Mouse (Mus musculus) heart, embryonic 15.5 days (tissue): ENCODE data around the gene Zfp609. TPM values are rescaled to one million over a fixed set of nuclear protein-coding genes. Genes with fewer than 3 reads are reported as not detected.

ENCODE experiments used
- ATAC-seq: fragments of 200-750 bp; cut with Nextera tagmentation; replicated peaks from 2 replicates; pipeline ENCODE4 v1.8.0; 2017; ENCODE audit warnings: low read depth, moderate TSS enrichment; ENCODE audit not compliant: insufficient number of reproducible peaks, insufficient read depth, low FRiP score
- H3K27ac ChIP-seq: fragments of 300-500 bp; sonication (generic); 2 replicates; pipeline ENCODE4 v1.5.1; 2015; ENCODE audit warnings: mild to moderate bottlenecking, inconsistent platforms
- H3K27me3 ChIP-seq: fragments of 300-500 bp; sonication (generic); 2 replicates; pipeline ENCODE4 v1.6.1; 2015; ENCODE audit warnings: inconsistent platforms
- H3K36me3 ChIP-seq: fragments of 300-500 bp; sonication (generic); 2 replicates; pipeline ENCODE4 v1.6.1; 2015; ENCODE audit warnings: mild to moderate bottlenecking, inconsistent platforms
- H3K4me1 ChIP-seq: fragments of 300-500 bp; sonication (generic); replicated peaks from 2 replicates; pipeline ENCODE4 v1.6.1; 2015; ENCODE audit warnings: inconsistent platforms
- H3K4me2 ChIP-seq: fragments of 300-500 bp; sonication (generic); 2 replicates; pipeline ENCODE4 v1.6.1; 2015; ENCODE audit warnings: inconsistent platforms, mild to moderate bottlenecking, moderate library complexity
- H3K4me3 ChIP-seq: fragments of 300-500 bp; sonication (generic); 2 replicates; pipeline ENCODE4 v1.5.1; 2015; ENCODE audit warnings: mild to moderate bottlenecking, inconsistent platforms
- H3K9ac ChIP-seq: fragments of 300-500 bp; sonication (generic); 2 replicates; pipeline ENCODE4 v1.6.1; 2015; ENCODE audit warnings: mild to moderate bottlenecking, inconsistent platforms
- H3K9me3 ChIP-seq: fragments of 300-500 bp; sonication (generic); replicated peaks from 2 replicates; pipeline ENCODE4 v1.6.1; 2016; ENCODE audit warnings: inconsistent platforms
- WGBS: fragments of 180-500 bp; shearing (Covaris S2); methylation state at CpG from one replicate; pipeline ENCODE4 v1.1.7; 2015; ENCODE audit warnings: mixed read lengths; 5-methylcytosine and 5-hydroxymethylcytosine counted together
- polyA plus RNA-seq: library from polyadenylated mRNA; unstranded; fragments of >200 nt; fragmentation: Nextera tagmentation; extraction: Ambion mirVana; gene quantifications from 2 replicates; pipeline ENCODE4 v1.2.1, GENCODE M21; 2015

The Zfp609 gene
- polyA plus RNA-seq, 1 experiment from 2014 or later: 4.9 TPM

DNA sequence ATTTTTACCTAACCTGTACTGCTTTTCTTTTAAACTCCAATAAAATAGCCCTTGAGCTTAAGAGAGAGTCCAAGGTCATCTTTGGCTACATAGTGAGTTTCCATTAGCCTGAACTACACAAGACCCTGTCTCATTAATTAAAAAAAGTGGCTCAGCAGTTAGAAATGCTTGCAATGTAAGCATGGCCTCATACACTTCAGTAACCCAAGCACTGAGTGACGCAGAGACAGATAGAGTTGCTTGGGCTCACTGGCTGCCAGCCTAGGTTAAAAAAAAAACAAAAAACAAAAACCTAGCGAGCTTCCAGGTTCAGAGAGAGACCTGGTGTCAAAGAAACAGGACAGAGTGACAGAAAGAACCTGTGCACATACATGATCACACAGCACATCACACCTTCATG, 14.5 kb downstream of the Zfp609 start:
- H3K9me3 ChIP-seq: no peaks in the 10 kb centered on the region
- peak overlapping the region; percentile 23 for H3K4me2 ChIP-seq
- no peaks in the 10 kb centered on the region for H3K27me3 ChIP-seq
- no peak overlapping the region for H3K9ac ChIP-seq
- peaks cover 24% of the 10 kb centered on the region for H3K4me1 ChIP-seq
- peak; percentile 90 for ATAC-seq
- 26% methylated on average over 2 of the region's 2 CpGs for WGBS
- peaks cover 3% of the 10 kb centered on the region; the same call in 1 of the 2 replicates for H3K36me3 ChIP-seq
- no peak overlapping the region for H3K4me3 ChIP-seq
- peak overlapping the region; percentile 88 for H3K27ac ChIP-seq

GRCm38 (mm10) chr9:65811784-65812183, 15.6 kb downstream of the Zfp609 start:
- Histone ChIP-seq H3K4me2 (no peak overlapping the region), H3K27me3 (no peaks in the 10 kb centered on the region), H3K36me3 (peaks cover 3% of the 10 kb centered on the region; the same call in 1 of the 2 replicates), H3K9ac (no peak overlapping the region), H3K4me3 (no peak overlapping the region), H3K27ac (no peak overlapping the region), H3K9me3 (no peaks in the 10 kb centered on the region), H3K4me1 (peaks cover 31% of the 10 kb centered on the region)
- no peak for ATAC-seq
- WGBS: 91% methylated on average over 1 of the region's 1 CpGs

DNA sequence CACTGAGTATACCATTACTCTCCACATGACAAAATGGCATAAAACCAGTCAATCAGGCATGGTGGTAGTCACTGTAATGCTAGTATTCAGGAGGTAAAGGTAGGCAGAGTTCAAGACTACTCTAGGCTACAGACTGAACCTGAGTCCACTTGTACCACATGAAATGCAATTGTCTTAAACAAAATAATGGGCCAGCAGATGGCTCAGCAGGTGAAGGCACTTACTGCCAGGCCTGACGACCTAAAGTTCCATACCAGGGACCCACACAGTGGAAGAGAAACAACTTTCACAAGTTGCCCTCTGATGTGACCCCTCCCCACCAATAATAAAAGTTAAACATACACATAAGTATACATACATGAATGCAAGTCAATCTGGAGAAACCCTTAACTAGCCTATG, 19.5 kb downstream of the Zfp609 start:
- Histone ChIP-seq H3K36me3 (no peaks in the 10 kb centered on the region), H3K4me3 (no peak overlapping the region), H3K4me2 (no peak overlapping the region), H3K27me3 (no peaks in the 10 kb centered on the region), H3K27ac (peak overlapping the region; percentile 48), H3K9ac (no peak overlapping the region), H3K9me3 (no peaks in the 10 kb centered on the region), H3K4me1 (peaks cover 27% of the 10 kb centered on the region)
- WGBS: 69% methylated on average over 1 of the region's 1 CpGs
- ATAC-seq: no peak

DNA sequence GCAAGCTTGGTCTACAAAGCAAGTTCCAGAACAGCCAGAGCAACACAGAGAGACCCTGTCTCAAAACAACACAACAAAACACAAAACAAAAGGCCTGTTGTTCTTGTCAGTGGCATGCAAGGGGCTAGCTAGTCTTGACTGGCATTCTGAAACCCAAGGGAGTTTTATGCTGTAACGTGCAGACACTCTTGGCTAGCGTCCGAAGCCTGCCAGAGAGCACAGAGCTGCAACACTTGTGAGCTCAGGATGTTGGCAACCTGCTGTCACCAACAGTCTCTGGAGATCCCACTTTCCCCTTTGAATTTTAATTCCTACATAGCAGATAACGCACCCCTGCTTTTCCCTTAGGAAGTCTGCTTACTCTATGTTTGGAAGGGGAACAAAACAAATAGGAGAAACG, 20.1 kb downstream of the Zfp609 start:
- Histone ChIP-seq H3K4me2 (no peak overlapping the region), H3K4me1 (peaks cover 23% of the 10 kb centered on the region), H3K27ac (peak overlapping the region; percentile 48), H3K9me3 (no peaks in the 10 kb centered on the region), H3K36me3 (no peaks in the 10 kb centered on the region), H3K27me3 (no peaks in the 10 kb centered on the region), H3K9ac (no peak overlapping the region), H3K4me3 (no peak overlapping the region)
- WGBS: 31% methylated on average over 5 of the region's 5 CpGs
- no peak; the same call in 1 of the 2 replicates for ATAC-seq

GRCm38 (mm10) chr9:65799770-65800169, 27.6 kb downstream of the Zfp609 start:
- Histone ChIP-seq H3K27ac (no peak overlapping the region), H3K27me3 (no peaks in the 10 kb centered on the region), H3K9me3 (no peaks in the 10 kb centered on the region), H3K4me2 (no peak overlapping the region), H3K4me3 (no peak overlapping the region), H3K36me3 (no peaks in the 10 kb centered on the region), H3K4me1 (peaks cover 28% of the 10 kb centered on the region), H3K9ac (no peak overlapping the region)
- 62% methylated on average over 4 of the region's 4 CpGs for WGBS
- no peak for ATAC-seq

- Histone ChIP-seq H3K4me3 (no peak overlapping the region), H3K4me1 (peaks cover 49% of the 10 kb centered on the region), H3K9me3 (no peaks in the 10 kb centered on the region), H3K4me2 (peak overlapping the region; percentile 10; the same call in 1 of the 2 replicates), H3K36me3 (no peaks in the 10 kb centered on the region), H3K27me3 (no peaks in the 10 kb centered on the region), H3K27ac (peak overlapping the region; percentile 55), H3K9ac (no peak overlapping the region)
- ATAC-seq: 0 out of 2 replicates have a peak, but pooled peaks have one; percentile 43
- 43% methylated on average over 2 of the region's 2 CpGs for WGBS
Measured at GRCm38 (mm10) chr9:65795651-65796050, 31.7 kb downstream of the Zfp609 start.

DNA sequence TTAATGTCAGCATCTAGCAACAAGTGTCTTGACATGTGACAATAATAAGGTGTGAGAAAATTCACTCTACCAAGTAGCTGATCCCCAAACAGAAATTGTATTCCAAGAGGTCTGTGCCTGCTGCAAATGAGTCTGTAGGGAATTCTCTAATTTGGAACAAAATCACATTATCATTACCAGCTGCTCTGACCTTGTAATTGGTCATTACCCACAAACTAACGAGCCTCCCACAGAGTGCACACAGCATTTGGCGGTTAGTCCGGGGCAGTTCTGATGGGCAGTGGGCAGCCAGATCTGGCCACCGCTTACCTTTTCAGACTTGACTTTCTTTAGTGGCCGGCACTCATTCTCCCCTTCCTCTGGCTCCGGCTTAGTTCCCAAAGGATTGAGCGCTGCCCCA, 33.1 kb downstream of the Zfp609 start:
- H3K9ac ChIP-seq: no peak overlapping the region
- no peak overlapping the region for H3K4me3 ChIP-seq
- H3K9me3 ChIP-seq: no peaks in the 10 kb centered on the region
- H3K36me3 ChIP-seq: no peaks in the 10 kb centered on the region
- H3K27ac ChIP-seq: no peak overlapping the region
- 90% methylated on average over 7 of the region's 7 CpGs for WGBS
- no peak overlapping the region for H3K4me2 ChIP-seq
- H3K4me1 ChIP-seq: peaks cover 50% of the 10 kb centered on the region
- no peak for ATAC-seq
- no peaks in the 10 kb centered on the region for H3K27me3 ChIP-seq

- Histone ChIP-seq H3K27me3 (no peaks in the 10 kb centered on the region), H3K9me3 (no peaks in the 10 kb centered on the region), H3K4me2 (no peak overlapping the region), H3K36me3 (no peaks in the 10 kb centered on the region), H3K4me1 (peaks cover 57% of the 10 kb centered on the region), H3K9ac (no peak overlapping the region), H3K4me3 (no peak overlapping the region), H3K27ac (no peak overlapping the region)
- 89% methylated on average over 3 of the region's 3 CpGs for WGBS
- ATAC-seq: no peak
Measured at GRCm38 (mm10) chr9:65793506-65793905, 33.9 kb downstream of the Zfp609 start.

DNA sequence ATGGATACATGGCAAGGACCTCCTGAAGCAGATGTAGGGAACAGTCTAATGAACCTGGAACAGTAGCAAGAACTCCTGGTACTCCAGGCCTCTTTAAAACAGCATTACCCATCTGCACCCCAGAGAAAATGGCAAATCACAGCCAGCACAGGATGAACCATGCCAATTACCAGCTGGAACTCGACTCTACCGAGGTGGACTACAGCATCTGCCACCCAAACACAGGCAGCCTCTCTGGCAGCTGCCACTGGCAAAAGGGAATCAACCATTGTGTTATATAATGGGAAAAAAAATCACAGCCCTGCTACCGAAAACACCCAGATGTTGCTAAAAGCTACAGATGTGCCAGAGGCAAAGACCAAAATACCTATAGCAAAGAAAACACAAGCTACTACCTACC, 34.3 kb downstream of the Zfp609 start:
- Histone ChIP-seq H3K4me3 (no peak overlapping the region), H3K27me3 (no peaks in the 10 kb centered on the region), H3K36me3 (no peaks in the 10 kb centered on the region), H3K9me3 (no peaks in the 10 kb centered on the region), H3K4me2 (no peak overlapping the region), H3K27ac (no peak overlapping the region), H3K4me1 (peaks cover 61% of the 10 kb centered on the region), H3K9ac (no peak overlapping the region)
- WGBS: 73% methylated on average over 3 of the region's 3 CpGs
- ATAC-seq: no peak

- H3K9me3 ChIP-seq: no peaks in the 10 kb centered on the region
- no peak for ATAC-seq
- no peaks in the 10 kb centered on the region for H3K36me3 ChIP-seq
- no peaks in the 10 kb centered on the region for H3K27me3 ChIP-seq
- H3K4me3 ChIP-seq: no peak overlapping the region
- peaks cover 73% of the 10 kb centered on the region for H3K4me1 ChIP-seq
- no peak overlapping the region for H3K4me2 ChIP-seq
- H3K9ac ChIP-seq: no peak overlapping the region
- H3K27ac ChIP-seq: no peak overlapping the region
Measured at GRCm38 (mm10) chr9:65791846-65792245, 35.5 kb downstream of the Zfp609 start.

DNA sequence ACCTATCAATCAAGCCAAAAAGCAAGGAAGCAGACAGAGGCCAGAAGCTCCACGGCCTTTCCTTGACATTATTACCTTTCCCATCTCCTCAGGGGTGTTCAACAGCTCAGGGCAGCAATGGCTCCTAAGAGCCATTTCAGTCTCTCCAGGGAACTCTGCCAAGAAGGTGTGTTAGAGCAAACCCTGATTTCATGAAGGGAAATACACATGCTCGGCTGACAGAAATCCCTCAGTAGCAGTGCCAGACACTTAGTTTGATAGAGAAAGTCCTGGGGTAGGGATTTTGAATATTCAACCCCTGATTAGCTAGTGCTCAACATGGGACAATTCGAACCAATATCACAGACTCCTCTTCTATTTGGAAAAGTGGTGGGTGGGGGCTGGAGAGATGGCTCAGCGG, 36.3 kb downstream of the Zfp609 start:
- Histone ChIP-seq H3K4me1 (peaks cover 80% of the 10 kb centered on the region), H3K9ac (no peak overlapping the region), H3K9me3 (no peaks in the 10 kb centered on the region), H3K4me2 (no peak overlapping the region), H3K27me3 (no peaks in the 10 kb centered on the region), H3K27ac (0 out of 2 replicates have a peak overlapping the region, but pooled peaks have one; percentile 4), H3K36me3 (no peaks in the 10 kb centered on the region), H3K4me3 (no peak overlapping the region)
- WGBS: 49% methylated on average over 4 of the region's 4 CpGs
- no peak for ATAC-seq

DNA sequence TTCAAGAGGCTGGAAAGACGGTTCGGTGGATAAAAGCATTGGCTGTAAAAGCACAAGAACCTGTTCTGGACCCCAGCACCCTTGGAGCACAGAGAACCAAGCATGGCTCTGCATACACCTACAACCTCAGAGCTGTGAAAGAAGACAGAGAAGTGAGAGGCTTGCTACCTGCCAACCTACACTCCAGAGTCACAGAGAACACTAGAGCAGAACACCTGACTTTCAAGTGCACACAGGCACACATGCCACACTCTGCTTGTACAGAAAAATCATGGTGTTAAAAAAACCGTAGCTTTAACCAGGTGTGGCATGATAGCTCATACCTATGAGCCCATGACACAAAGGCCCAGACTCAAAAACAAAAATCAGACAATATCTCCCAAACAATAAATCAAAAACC, 37.6 kb downstream of the Zfp609 start:
- Histone ChIP-seq H3K4me3 (no peak overlapping the region), H3K27ac (no peak overlapping the region), H3K36me3 (no peaks in the 10 kb centered on the region), H3K9ac (no peak overlapping the region), H3K4me1 (peaks cover 71% of the 10 kb centered on the region), H3K4me2 (no peak overlapping the region), H3K27me3 (no peaks in the 10 kb centered on the region), H3K9me3 (no peaks in the 10 kb centered on the region)
- no peak for ATAC-seq
- WGBS: 90% methylated on average over 3 of the region's 3 CpGs
